Mouse (Mus musculus): Measurements from ENCODE around the gene Ifngr1. TPM values are rescaled to one million over a fixed set of nuclear protein-coding genes. Genes with fewer than 3 reads are reported as not detected.

Gene Ifngr1
- 34.7 and 36.0 TPM in 2 replicates for polyA plus RNA-seq (2016; fragmentation: Nextera tagmentation; extraction: Ambion mirVana)

- H3K27me3 ChIP-seq (ENCODE audit: low read depth, poor library complexity, severe bottlenecking) = peaks cover 18% of the 10 kb centered on the region
- peaks cover 23% of the 10 kb centered on the region for H3K4me1 ChIP-seq
- peak within 1 kb of the TSS; percentile 72 for H3K4me3 ChIP-seq
- no peaks in the 10 kb centered on the region for H3K36me3 ChIP-seq
- peak; percentile 99 for DNase-seq (ENCODE audit: low spot score)
- H3K27ac ChIP-seq (replicated peaks) = peak within 1 kb of the TSS; percentile 89
- 1% methylated on average over 52 of the region's 52 CpGs for WGBS
- H3K9me3 ChIP-seq (replicated peaks) = no peaks in the 10 kb centered on the region
These were observed at the start of gene Ifngr1 for GRCm38 (mm10) chr10:19591641-19592441. Gene Ifngr1 (plus strand): TSS chr10:19591949.

GRCm38 (mm10) chr10:19546825-19547224 lies 44.9 kb upstream of the Ifngr1 start:
- H3K27me3 ChIP-seq (ENCODE audit: low read depth, poor library complexity, severe bottlenecking) = no peaks in the 10 kb centered on the region
- no peak for DNase-seq (ENCODE audit: low spot score)
- H3K4me3 ChIP-seq = no peak overlapping the region
- H3K9me3 ChIP-seq (replicated peaks) = no peaks in the 10 kb centered on the region
- no peaks in the 10 kb centered on the region for H3K36me3 ChIP-seq
- no peak overlapping the region for H3K27ac ChIP-seq (replicated peaks)
- 97% methylated on average over 1 of the region's 1 CpGs for WGBS
- no peaks in the 10 kb centered on the region for H3K4me1 ChIP-seq

GRCm38 (mm10) chr10:19548016-19548415 lies 43.7 kb upstream of the Ifngr1 start:
- Histone ChIP-seq H3K9me3 (replicated peaks) (no peaks in the 10 kb centered on the region), H3K27ac (replicated peaks) (no peak overlapping the region), H3K4me1 (no peaks in the 10 kb centered on the region), H3K27me3 (ENCODE audit: low read depth, poor library complexity, severe bottlenecking) (no peaks in the 10 kb centered on the region), H3K36me3 (no peaks in the 10 kb centered on the region), H3K4me3 (no peak overlapping the region)
- 81% methylated on average over 1 of the region's 1 CpGs for WGBS
- no peak for DNase-seq (ENCODE audit: low spot score)

- 87% methylated on average over 2 of the region's 2 CpGs for WGBS
- no peaks in the 10 kb centered on the region for H3K27me3 ChIP-seq (ENCODE audit: low read depth, poor library complexity, severe bottlenecking)
These were observed 43.3 kb upstream of the Ifngr1 start for GRCm38 (mm10) chr10:19548491-19548890.

GRCm38 (mm10) chr10:19551585-19551984 lies 40.2 kb upstream of the Ifngr1 start:
- H3K9me3 ChIP-seq (replicated peaks) = no peaks in the 10 kb centered on the region
- no peaks in the 10 kb centered on the region for H3K27me3 ChIP-seq (ENCODE audit: low read depth, poor library complexity, severe bottlenecking)
- 89% methylated on average over 3 of the region's 3 CpGs for WGBS
- H3K4me1 ChIP-seq = no peaks in the 10 kb centered on the region
- no peak overlapping the region for H3K4me3 ChIP-seq
- no peak overlapping the region for H3K27ac ChIP-seq (replicated peaks)
- no peaks in the 10 kb centered on the region for H3K36me3 ChIP-seq
- DNase-seq (ENCODE audit: low spot score) = no peak

More at GRCm38 (mm10) chr10:19548491-19548890, 43.3 kb upstream of the Ifngr1 start:
- H3K4me3 ChIP-seq = no peak overlapping the region
- H3K4me1 ChIP-seq = no peaks in the 10 kb centered on the region
- no peaks in the 10 kb centered on the region for H3K36me3 ChIP-seq
- no peak overlapping the region for H3K27ac ChIP-seq (replicated peaks)
- no peak for DNase-seq (ENCODE audit: low spot score)
- no peaks in the 10 kb centered on the region for H3K9me3 ChIP-seq (replicated peaks)

GRCm38 (mm10) chr10:19553857-19554256 lies 37.9 kb upstream of the Ifngr1 start:
- Histone ChIP-seq H3K36me3 (no peaks in the 10 kb centered on the region), H3K4me3 (no peak overlapping the region), H3K27me3 (ENCODE audit: low read depth, poor library complexity, severe bottlenecking) (no peaks in the 10 kb centered on the region), H3K9me3 (replicated peaks) (no peaks in the 10 kb centered on the region), H3K27ac (replicated peaks) (no peak overlapping the region), H3K4me1 (no peaks in the 10 kb centered on the region)
- WGBS = 76% methylated on average over 2 of the region's 2 CpGs
- DNase-seq (ENCODE audit: low spot score) = no peak

GRCm38 (mm10) chr10:19557696-19558095 lies 34.1 kb upstream of the Ifngr1 start:
- Histone ChIP-seq H3K36me3 (no peaks in the 10 kb centered on the region), H3K9me3 (replicated peaks) (no peaks in the 10 kb centered on the region), H3K27me3 (ENCODE audit: low read depth, poor library complexity, severe bottlenecking) (no peaks in the 10 kb centered on the region), H3K4me1 (no peaks in the 10 kb centered on the region), H3K4me3 (no peak overlapping the region), H3K27ac (replicated peaks) (no peak overlapping the region)
- 91% methylated on average over 4 of the region's 4 CpGs for WGBS
- no peak for DNase-seq (ENCODE audit: low spot score)

GRCm38 (mm10) chr10:19559565-19560165 lies 32.1 kb upstream of the Ifngr1 start:
- Histone ChIP-seq H3K4me1 (no peaks in the 10 kb centered on the region), H3K36me3 (no peaks in the 10 kb centered on the region), H3K27ac (replicated peaks) (no peak overlapping the region), H3K4me3 (no peak overlapping the region), H3K27me3 (ENCODE audit: low read depth, poor library complexity, severe bottlenecking) (no peaks in the 10 kb centered on the region), H3K9me3 (replicated peaks) (no peaks in the 10 kb centered on the region)
- WGBS = 87% methylated on average over 8 of the region's 8 CpGs
- DNase-seq (ENCODE audit: low spot score) = no peak

GRCm38 (mm10) chr10:19562598-19562997 lies 29.2 kb upstream of the Ifngr1 start:
- Histone ChIP-seq H3K4me1 (no peaks in the 10 kb centered on the region), H3K36me3 (no peaks in the 10 kb centered on the region), H3K4me3 (no peak overlapping the region), H3K27ac (replicated peaks) (no peak overlapping the region), H3K27me3 (ENCODE audit: low read depth, poor library complexity, severe bottlenecking) (no peaks in the 10 kb centered on the region), H3K9me3 (replicated peaks) (no peaks in the 10 kb centered on the region)
- WGBS = 98% methylated on average over 3 of the region's 3 CpGs
- no peak for DNase-seq (ENCODE audit: low spot score)

- H3K4me3 ChIP-seq = no peak overlapping the region
These were observed 28.3 kb upstream of the Ifngr1 start for GRCm38 (mm10) chr10:19563443-19563861.

GRCm38 (mm10) chr10:19567481-19567880 lies 24.3 kb upstream of the Ifngr1 start:
- Histone ChIP-seq H3K4me1 (no peaks in the 10 kb centered on the region), H3K36me3 (no peaks in the 10 kb centered on the region), H3K9me3 (replicated peaks) (no peaks in the 10 kb centered on the region), H3K27ac (replicated peaks) (no peak overlapping the region), H3K27me3 (ENCODE audit: low read depth, poor library complexity, severe bottlenecking) (no peaks in the 10 kb centered on the region), H3K4me3 (no peak overlapping the region)
- 97% methylated on average over 4 of the region's 4 CpGs for WGBS
- no peak for DNase-seq (ENCODE audit: low spot score)

More at GRCm38 (mm10) chr10:19563443-19563861, 28.3 kb upstream of the Ifngr1 start:
- no peak overlapping the region for H3K27ac ChIP-seq (replicated peaks)
- no peak for DNase-seq (ENCODE audit: low spot score)
- no peaks in the 10 kb centered on the region for H3K27me3 ChIP-seq (ENCODE audit: low read depth, poor library complexity, severe bottlenecking)
- no peaks in the 10 kb centered on the region for H3K36me3 ChIP-seq
- 91% methylated on average over 1 of the region's 1 CpGs for WGBS
- no peaks in the 10 kb centered on the region for H3K4me1 ChIP-seq
- no peaks in the 10 kb centered on the region for H3K9me3 ChIP-seq (replicated peaks)

- H3K9me3 ChIP-seq (replicated peaks) = no peaks in the 10 kb centered on the region
- H3K36me3 ChIP-seq = no peaks in the 10 kb centered on the region
- DNase-seq (ENCODE audit: low spot score) = no peak
- H3K27me3 ChIP-seq (ENCODE audit: low read depth, poor library complexity, severe bottlenecking) = no peaks in the 10 kb centered on the region
- H3K4me1 ChIP-seq = no peaks in the 10 kb centered on the region
- no peak overlapping the region for H3K27ac ChIP-seq (replicated peaks)
- 87% methylated on average over 4 of the region's 4 CpGs for WGBS
- no peak overlapping the region for H3K4me3 ChIP-seq
These were observed 21.5 kb upstream of the Ifngr1 start for GRCm38 (mm10) chr10:19570288-19570687.

- no peak for DNase-seq (ENCODE audit: low spot score)
- Histone ChIP-seq H3K27ac (replicated peaks) (no peak overlapping the region), H3K36me3 (no peaks in the 10 kb centered on the region), H3K27me3 (ENCODE audit: low read depth, poor library complexity, severe bottlenecking) (no peaks in the 10 kb centered on the region), H3K4me3 (no peak overlapping the region), H3K4me1 (no peaks in the 10 kb centered on the region), H3K9me3 (replicated peaks) (no peaks in the 10 kb centered on the region)
- 87% methylated on average over 1 of the region's 1 CpGs for WGBS
These were observed 21.0 kb upstream of the Ifngr1 start for GRCm38 (mm10) chr10:19570716-19571115.

Measured in midbrain, embryonic 10.5 days (tissue).